Mouse (Mus musculus) bone marrow, adult 2 months (tissue): Measurements from ENCODE around the gene Stk39.

Experiments
- CTCF ChIP-seq: fragments of 200-500 bp; IDR thresholded peaks from 2 replicates; pipeline ENCODE4 v1.5.1; 2011; ENCODE audit warnings: low read length, control low read depth; ENCODE audit not compliant: control insufficient read depth, insufficient read depth
- POLR2A ChIP-seq: fragments of 200-500 bp; IDR thresholded peaks from 2 replicates; pipeline ENCODE4 v1.6.1; 2011; ENCODE audit warnings: low read depth, mild to moderate bottlenecking, control low read depth, low read length, borderline replicate concordance; ENCODE audit not compliant: control insufficient read depth

DNA sequence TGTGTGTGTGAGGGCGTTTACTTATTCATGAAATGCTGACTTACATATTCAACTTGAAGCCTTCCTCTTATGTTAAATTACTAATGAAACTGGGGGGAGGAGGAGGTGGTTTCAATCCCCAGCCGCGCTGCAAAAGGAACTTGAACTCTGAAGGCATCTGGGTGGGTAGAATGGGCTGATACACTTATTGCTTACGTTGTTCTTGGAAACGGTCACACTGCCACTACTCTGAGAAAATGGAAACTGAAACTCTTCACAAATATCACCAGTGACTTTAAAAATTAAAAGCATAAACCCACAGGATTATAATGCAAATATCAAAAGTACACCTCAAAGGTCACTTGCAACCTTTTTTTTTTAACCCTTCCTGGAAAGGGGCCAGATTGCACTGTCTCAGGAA is 37.5 kb downstream of the Stk39 start:
- TF ChIP-seq CTCF (no peak), POLR2A (no peak)
